Mouse (Mus musculus) heart, adult 2 months (tissue): ENCODE measurements around the gene Tnk1.

ENCODE experiments used
- CTCF ChIP-seq: fragments of 200-600 bp; IDR thresholded peaks from 2 replicates; pipeline ENCODE4 v1.8.1; 2022; ENCODE audit warnings: antibody characterized with exemption, mild to moderate bottlenecking, moderate library complexity
- POLR2A ChIP-seq: fragments of 200-500 bp; IDR thresholded peaks from 2 replicates; pipeline ENCODE4 v1.6.1; 2011; ENCODE audit warnings: mild to moderate bottlenecking, low read depth, low read length, control low read depth; ENCODE audit not compliant: insufficient read depth

DNA sequence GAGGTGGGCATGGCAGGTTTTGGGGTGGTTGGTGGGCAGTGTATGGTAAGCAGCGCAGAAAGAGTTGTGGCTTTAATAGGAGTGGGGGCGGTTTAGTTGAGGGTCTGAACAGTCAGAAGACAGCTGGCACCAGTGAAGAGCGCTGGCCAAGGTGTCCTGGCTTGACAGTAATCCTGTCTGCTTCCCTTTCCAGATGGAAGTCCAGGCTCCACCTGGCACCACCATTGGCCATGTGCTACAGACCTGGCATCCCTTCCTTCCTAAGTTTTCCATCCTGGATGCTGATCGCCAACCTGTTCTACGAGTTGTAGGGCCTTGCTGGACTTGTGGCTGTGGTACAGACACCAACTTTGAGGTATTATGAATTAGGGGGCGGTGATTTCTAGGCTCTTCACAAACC is 10.5 kb downstream of the Tnk1 start:
- TF ChIP-seq CTCF, result no peak
- TF ChIP-seq POLR2A, result no peak
